Mouse (Mus musculus): Measurements from ENCODE around the gene Nkx3-2. TPM values are rescaled to one million over a fixed set of nuclear protein-coding genes. Genes with fewer than 3 reads are reported as not detected.

Gene Nkx3-2
- polyA plus RNA-seq, 1 experiment from 2014 or later, result not detected

DNA sequence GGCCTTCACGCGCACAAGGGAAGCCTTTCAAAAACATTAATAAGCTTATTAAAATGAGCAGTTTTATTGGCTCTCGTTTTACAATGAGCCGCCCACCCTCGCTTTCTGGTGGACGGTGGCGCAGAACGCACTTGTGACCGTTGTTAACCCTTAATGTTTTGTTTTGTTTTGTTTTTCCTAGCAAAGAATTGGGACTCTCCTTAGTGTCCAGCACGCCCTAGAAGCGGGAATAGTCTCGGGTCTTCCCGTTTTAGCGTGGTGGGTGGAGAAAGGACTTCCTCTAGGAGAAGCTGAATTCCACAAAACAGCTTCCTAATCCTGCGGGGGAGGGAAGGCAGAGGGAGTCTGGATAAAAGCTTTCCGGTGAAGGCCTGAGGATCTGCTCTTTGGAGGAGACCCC is 9.5 kb downstream of the Nkx3-2 start:
- Histone ChIP-seq H3K4me1 (ENCODE audit: control insufficient read depth in 2 of 2, insufficient read depth in 2 of 2, low read length in 2 of 2) (no peaks in the 10 kb centered on the region), H3K36me3 (ENCODE audit: control insufficient read depth, insufficient read depth, low read length) (no peaks in the 10 kb centered on the region), H3K9ac (ENCODE audit: low read length) (no peak overlapping the region), H3K27ac (replicated peaks in 1 of 2; ENCODE audit: control insufficient read depth in 1 of 2, insufficient read depth in 1 of 2, low read depth in 2 of 2, low read length in 2 of 2) (no peak overlapping the region), H3K9me3 (ENCODE audit: control insufficient read depth, low read length) (no peaks in the 10 kb centered on the region), H3K4me3 (ENCODE audit: control insufficient read depth in 1 of 2, insufficient read depth in 1 of 2, low read depth in 1 of 2, low read length in 2 of 2) (peak overlapping the region in 1 of 2 experiments; percentile 22; a peak in 2 of 4 replicates), H3K27me3 (ENCODE audit: control insufficient read depth, insufficient read depth, low read length) (peaks cover 98% of the 10 kb centered on the region), H3K4me2 (ENCODE audit: low read length) (peak overlapping the region; percentile 50)
- ATAC-seq (ENCODE audit: insufficient number of reproducible peaks, insufficient read depth, low FRiP score, low read depth), result no peak
- WGBS, result 1% methylated on average over 16 of the region's 16 CpGs

DNA sequence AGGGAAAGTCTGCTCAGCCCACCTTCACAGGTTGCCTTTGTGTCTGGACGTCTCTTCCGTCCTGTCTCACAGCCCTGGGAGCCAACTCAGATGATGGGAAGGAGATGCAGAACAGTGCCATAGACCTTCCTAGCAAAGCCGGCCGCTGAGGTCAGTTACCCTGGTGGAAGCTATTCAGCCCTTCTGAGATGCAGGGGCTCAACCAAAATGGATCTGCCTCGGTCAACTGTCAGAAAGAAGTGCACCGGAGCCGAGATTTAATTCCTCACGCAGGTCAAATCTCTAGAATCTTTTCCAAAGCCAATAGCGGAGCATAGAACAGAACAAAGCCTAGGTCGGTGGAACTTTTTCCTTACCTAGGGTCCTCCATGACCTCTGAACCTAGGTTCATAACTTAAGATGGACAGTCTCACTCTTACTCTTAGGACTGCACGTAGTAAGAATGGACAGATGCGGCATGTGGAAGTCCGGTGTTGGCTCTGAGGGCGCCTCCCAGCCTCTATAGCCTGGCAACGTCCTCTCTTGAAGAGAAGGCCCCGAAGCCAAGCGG is 10.0 kb downstream of the Nkx3-2 start:
- Histone ChIP-seq H3K4me3 (ENCODE audit: control insufficient read depth in 1 of 2, insufficient read depth in 1 of 2, low read depth in 1 of 2, low read length in 2 of 2) (peak overlapping the region in 1 of 2 experiments; percentile 22; a peak in 1 of 4 replicates), H3K36me3 (ENCODE audit: control insufficient read depth, insufficient read depth, low read length) (no peaks in the 10 kb centered on the region), H3K27me3 (ENCODE audit: control insufficient read depth, insufficient read depth, low read length) (peaks cover 98% of the 10 kb centered on the region), H3K27ac (replicated peaks in 1 of 2; ENCODE audit: control insufficient read depth in 1 of 2, insufficient read depth in 1 of 2, low read depth in 2 of 2, low read length in 2 of 2) (no peak overlapping the region), H3K4me1 (ENCODE audit: control insufficient read depth in 2 of 2, insufficient read depth in 2 of 2, low read length in 2 of 2) (no peaks in the 10 kb centered on the region), H3K9me3 (ENCODE audit: control insufficient read depth, low read length) (no peaks in the 10 kb centered on the region), H3K9ac (ENCODE audit: low read length) (no peak overlapping the region), H3K4me2 (ENCODE audit: low read length) (peak overlapping the region; percentile 50)
- no peak for ATAC-seq (ENCODE audit: insufficient number of reproducible peaks, insufficient read depth, low FRiP score, low read depth)
- WGBS, result under 1% methylated on average over 17 of the region's 17 CpGs

DNA sequence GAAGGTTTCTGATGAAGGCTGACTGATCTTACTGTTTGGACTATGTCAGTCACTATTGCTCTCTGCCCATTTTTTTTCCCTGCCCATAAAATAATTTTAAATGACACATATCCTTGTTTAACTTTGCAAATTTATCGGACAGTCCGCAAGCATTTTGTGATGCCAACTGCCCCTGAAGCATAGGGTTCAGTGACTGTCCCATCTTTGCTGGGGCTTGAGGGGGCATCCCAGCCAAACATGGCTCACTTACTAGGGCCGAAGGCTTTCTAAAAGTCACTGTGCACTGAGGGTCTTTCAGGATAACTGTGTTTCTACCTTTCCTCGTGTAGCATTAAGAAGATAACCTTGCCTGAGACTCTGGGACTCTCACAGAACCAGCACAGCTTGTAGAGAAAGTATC is 11.6 kb downstream of the Nkx3-2 start:
- no peak for ATAC-seq (ENCODE audit: insufficient number of reproducible peaks, insufficient read depth, low FRiP score, low read depth)
- H3K4me1 ChIP-seq (ENCODE audit: control insufficient read depth in 2 of 2, insufficient read depth in 2 of 2, low read length in 2 of 2), result no peaks in the 10 kb centered on the region
- H3K9me3 ChIP-seq (ENCODE audit: control insufficient read depth, low read length), result no peaks in the 10 kb centered on the region
- 50% methylated on average over 4 of the region's 4 CpGs for WGBS
- no peak overlapping the region for H3K9ac ChIP-seq (ENCODE audit: low read length)
- H3K36me3 ChIP-seq (ENCODE audit: control insufficient read depth, insufficient read depth, low read length), result no peaks in the 10 kb centered on the region
- H3K27ac ChIP-seq (replicated peaks in 1 of 2; ENCODE audit: control insufficient read depth in 1 of 2, insufficient read depth in 1 of 2, low read depth in 2 of 2, low read length in 2 of 2), result no peak overlapping the region
- H3K4me3 ChIP-seq (ENCODE audit: control insufficient read depth in 1 of 2, insufficient read depth in 1 of 2, low read depth in 1 of 2, low read length in 2 of 2), result no peak overlapping the region
- peaks cover 97% of the 10 kb centered on the region for H3K27me3 ChIP-seq (ENCODE audit: control insufficient read depth, insufficient read depth, low read length)
- no peak overlapping the region for H3K4me2 ChIP-seq (ENCODE audit: low read length)

DNA sequence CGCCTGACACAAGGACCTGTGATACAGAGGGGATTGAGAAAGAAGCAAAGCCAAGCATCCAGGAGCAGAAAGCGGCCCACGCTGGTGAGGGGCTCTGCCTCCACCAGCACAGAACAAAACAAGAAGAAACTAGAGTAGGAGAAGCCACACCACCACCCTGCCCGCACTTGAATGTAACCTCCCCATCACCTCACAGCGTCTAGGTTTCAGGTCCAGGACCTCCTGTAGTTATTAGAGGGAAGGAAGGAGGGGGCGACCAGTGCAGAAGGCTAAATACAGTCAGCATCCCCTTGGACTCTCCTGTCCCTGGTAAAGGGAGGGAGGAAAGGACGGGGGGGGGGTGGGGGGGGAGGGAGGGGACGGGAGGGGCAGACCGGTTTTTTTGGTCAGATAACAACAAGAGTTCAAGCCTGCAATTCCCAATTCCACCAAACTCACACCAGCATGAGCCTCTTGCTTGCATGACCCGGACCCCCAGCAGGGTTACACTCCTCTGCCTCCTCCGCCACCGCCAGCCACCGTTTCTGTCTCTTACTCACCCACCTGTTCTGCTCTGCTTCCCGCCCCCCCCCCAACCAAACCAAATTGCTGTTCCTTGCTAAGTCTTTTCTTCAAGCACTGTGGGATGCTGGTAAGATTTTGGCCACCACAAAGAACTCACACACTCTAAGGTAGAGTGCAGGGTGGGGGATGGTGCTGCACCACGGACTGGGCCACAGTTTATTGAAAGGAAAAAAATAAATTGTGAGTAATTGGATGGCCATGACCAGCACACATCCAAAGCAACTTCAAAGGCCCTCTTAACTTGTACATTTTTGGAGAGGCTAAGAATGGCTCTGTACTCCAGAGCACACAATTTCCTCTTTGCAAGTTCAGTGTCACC is 19.2 kb downstream of the Nkx3-2 start:
- Histone ChIP-seq H3K4me1 (ENCODE audit: control insufficient read depth in 2 of 2, insufficient read depth in 2 of 2, low read length in 2 of 2) (no peaks in the 10 kb centered on the region), H3K4me3 (ENCODE audit: control insufficient read depth in 1 of 2, insufficient read depth in 1 of 2, low read depth in 1 of 2, low read length in 2 of 2) (no peak overlapping the region), H3K27ac (replicated peaks in 1 of 2; ENCODE audit: control insufficient read depth in 1 of 2, insufficient read depth in 1 of 2, low read depth in 2 of 2, low read length in 2 of 2) (no peak overlapping the region), H3K9me3 (ENCODE audit: control insufficient read depth, low read length) (no peaks in the 10 kb centered on the region), H3K9ac (ENCODE audit: low read length) (no peak overlapping the region), H3K27me3 (ENCODE audit: control insufficient read depth, insufficient read depth, low read length) (peaks cover 67% of the 10 kb centered on the region), H3K4me2 (ENCODE audit: low read length) (no peak overlapping the region), H3K36me3 (ENCODE audit: control insufficient read depth, insufficient read depth, low read length) (no peaks in the 10 kb centered on the region)
- ATAC-seq (ENCODE audit: insufficient number of reproducible peaks, insufficient read depth, low FRiP score, low read depth), result no peak
- WGBS, result 2% methylated on average over 11 of the region's 15 CpGs

DNA sequence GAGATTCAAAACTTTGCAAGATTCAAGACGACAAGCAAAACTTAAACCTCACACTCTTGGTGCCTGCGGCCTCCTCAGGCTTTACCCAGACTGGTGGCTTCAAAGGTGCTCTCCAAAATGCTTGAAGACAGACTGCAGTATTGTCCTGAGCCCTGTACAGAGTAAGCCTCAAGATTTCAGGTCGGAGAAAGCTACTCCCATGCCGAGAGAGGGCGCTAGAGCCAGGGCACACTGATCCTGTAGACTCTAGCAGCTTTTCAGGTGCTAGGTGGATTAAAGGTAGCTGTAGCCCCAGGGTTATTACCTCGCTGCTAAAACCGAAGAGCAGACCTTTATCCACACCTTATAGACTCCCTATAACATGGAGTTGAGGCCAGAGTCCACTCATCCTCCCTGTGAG is 20.1 kb downstream of the Nkx3-2 start:
- Histone ChIP-seq H3K36me3 (ENCODE audit: control insufficient read depth, insufficient read depth, low read length) (no peaks in the 10 kb centered on the region), H3K27ac (replicated peaks in 1 of 2; ENCODE audit: control insufficient read depth in 1 of 2, insufficient read depth in 1 of 2, low read depth in 2 of 2, low read length in 2 of 2) (no peak overlapping the region), H3K4me3 (ENCODE audit: control insufficient read depth in 1 of 2, insufficient read depth in 1 of 2, low read depth in 1 of 2, low read length in 2 of 2) (no peak overlapping the region), H3K9me3 (ENCODE audit: control insufficient read depth, low read length) (no peaks in the 10 kb centered on the region), H3K4me1 (ENCODE audit: control insufficient read depth in 2 of 2, insufficient read depth in 2 of 2, low read length in 2 of 2) (no peaks in the 10 kb centered on the region), H3K4me2 (ENCODE audit: low read length) (no peak overlapping the region), H3K9ac (ENCODE audit: low read length) (no peak overlapping the region), H3K27me3 (ENCODE audit: control insufficient read depth, insufficient read depth, low read length) (peaks cover 58% of the 10 kb centered on the region)
- WGBS, result 10% methylated on average over 7 of the region's 7 CpGs
- no peak for ATAC-seq (ENCODE audit: insufficient number of reproducible peaks, insufficient read depth, low FRiP score, low read depth)

DNA sequence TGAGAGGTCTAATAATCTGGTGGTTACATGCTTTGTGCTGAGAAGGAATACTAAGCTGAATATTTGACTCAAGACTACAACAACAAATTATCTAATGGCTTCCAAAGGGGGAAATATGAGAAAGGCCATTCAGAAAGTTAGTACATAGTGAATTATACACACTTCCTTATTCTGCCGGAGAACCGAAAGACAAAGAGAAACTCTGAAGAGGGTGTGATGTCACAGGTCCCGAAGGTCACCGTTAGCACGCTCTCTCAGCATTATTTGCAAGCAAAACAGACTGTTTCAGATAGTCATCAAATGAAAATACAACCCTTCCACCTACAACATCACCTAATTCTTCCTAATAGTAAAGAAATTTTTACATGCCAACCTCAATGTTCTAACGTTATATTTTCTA is 25.5 kb downstream of the Nkx3-2 start:
- Histone ChIP-seq H3K4me1 (ENCODE audit: control insufficient read depth in 2 of 2, insufficient read depth in 2 of 2, low read length in 2 of 2) (no peaks in the 10 kb centered on the region), H3K36me3 (ENCODE audit: control insufficient read depth, insufficient read depth, low read length) (no peaks in the 10 kb centered on the region), H3K9ac (ENCODE audit: low read length) (no peak overlapping the region), H3K4me2 (ENCODE audit: low read length) (no peak overlapping the region), H3K27ac (replicated peaks in 1 of 2; ENCODE audit: control insufficient read depth in 1 of 2, insufficient read depth in 1 of 2, low read depth in 2 of 2, low read length in 2 of 2) (no peak overlapping the region), H3K4me3 (ENCODE audit: control insufficient read depth in 1 of 2, insufficient read depth in 1 of 2, low read depth in 1 of 2, low read length in 2 of 2) (no peak overlapping the region), H3K27me3 (ENCODE audit: control insufficient read depth, insufficient read depth, low read length) (peaks cover 7% of the 10 kb centered on the region), H3K9me3 (ENCODE audit: control insufficient read depth, low read length) (no peaks in the 10 kb centered on the region)
- 68% methylated on average over 6 of the region's 6 CpGs for WGBS
- no peak for ATAC-seq (ENCODE audit: insufficient number of reproducible peaks, insufficient read depth, low FRiP score, low read depth)

DNA sequence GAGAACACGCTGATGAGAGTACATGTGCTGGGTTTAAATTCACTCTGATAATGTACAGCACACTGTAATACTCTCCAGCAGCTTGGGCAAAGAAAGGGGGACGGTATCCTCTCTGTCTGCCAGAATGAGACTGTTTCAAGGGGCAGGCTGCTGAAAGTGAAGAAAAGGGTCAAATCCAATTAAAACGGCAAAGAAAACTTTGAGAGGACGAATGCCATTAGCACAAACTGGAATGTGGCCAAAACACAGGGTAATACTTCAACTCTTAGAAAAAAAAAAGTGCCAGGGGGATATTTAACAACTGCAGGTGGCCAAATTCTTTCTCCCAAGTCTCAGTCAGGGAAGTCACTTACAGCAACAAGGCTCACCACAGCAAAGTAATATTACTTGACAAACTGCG is 27.3 kb downstream of the Nkx3-2 start:
- Histone ChIP-seq H3K27ac (replicated peaks in 1 of 2; ENCODE audit: control insufficient read depth in 1 of 2, insufficient read depth in 1 of 2, low read depth in 2 of 2, low read length in 2 of 2) (no peak overlapping the region), H3K36me3 (ENCODE audit: control insufficient read depth, insufficient read depth, low read length) (no peaks in the 10 kb centered on the region), H3K9me3 (ENCODE audit: control insufficient read depth, low read length) (no peaks in the 10 kb centered on the region), H3K4me2 (ENCODE audit: low read length) (no peak overlapping the region), H3K27me3 (ENCODE audit: control insufficient read depth, insufficient read depth, low read length) (no peaks in the 10 kb centered on the region), H3K4me1 (ENCODE audit: control insufficient read depth in 2 of 2, insufficient read depth in 2 of 2, low read length in 2 of 2) (no peaks in the 10 kb centered on the region), H3K4me3 (ENCODE audit: control insufficient read depth in 1 of 2, insufficient read depth in 1 of 2, low read depth in 1 of 2, low read length in 2 of 2) (no peak overlapping the region), H3K9ac (ENCODE audit: low read length) (no peak overlapping the region)
- 52% methylated on average over 5 of the region's 5 CpGs for WGBS
- no peak for ATAC-seq (ENCODE audit: insufficient number of reproducible peaks, insufficient read depth, low FRiP score, low read depth)
